Mouse (Mus musculus): ENCODE measurements around the gene Rinl. TPM values are rescaled to one million over a fixed set of nuclear protein-coding genes. Genes with fewer than 3 reads are reported as not detected.

Gene Rinl
- polyA plus RNA-seq, 1 experiment = 1.7 TPM

Other genes starting within 250 kb of the Rinl start
- 0.40 TPM in 1 of 2 replicates, not detected in the other for gene Sycn, start 248.1 kb upstream of the Rinl start, polyA plus RNA-seq (2012; rRNA removed)
- gene Nccrp1, start 241.7 kb upstream of the Rinl start, polyA plus RNA-seq (2012; rRNA removed) = 1.1 and 2.1 TPM in 2 replicates
- 62.4 and 66.9 TPM in 2 replicates for gene Samd4b, start 190.8 kb upstream of the Rinl start, polyA plus RNA-seq (2012; rRNA removed)
- 8.7 and 8.8 TPM in 2 replicates for gene Pak4, start 190.8 kb upstream of the Rinl start, polyA plus RNA-seq (2012; rRNA removed)
- 1.2 and 3.9 TPM in 2 replicates for gene Acp7, start 157.6 kb upstream of the Rinl start, polyA plus RNA-seq (2012; rRNA removed)
- 28.9 and 35.7 TPM in 2 replicates for gene Fbxo27, start 96.1 kb upstream of the Rinl start, polyA plus RNA-seq (2012; rRNA removed)
- 3.4 and 4.3 TPM in 2 replicates for gene Fbxo17, start 72.2 kb upstream of the Rinl start, polyA plus RNA-seq (2012; rRNA removed)
- gene Mrps12, start 47.1 kb upstream of the Rinl start, polyA plus RNA-seq (2012; rRNA removed) = 92.4 and 109 TPM in 2 replicates
- 15.4 and 18.0 TPM in 2 replicates for gene Sars2, start 47.0 kb upstream of the Rinl start, polyA plus RNA-seq (2012; rRNA removed)
- 2.2 TPM in 2 replicates for gene Ccer2, start 32.8 kb upstream of the Rinl start, polyA plus RNA-seq (2012; rRNA removed)
- gene Sirt2, start 22.2 kb upstream of the Rinl start, polyA plus RNA-seq (2012; rRNA removed) = 206 and 223 TPM in 2 replicates
- gene Nfkbib, start 21.5 kb upstream of the Rinl start, polyA plus RNA-seq (2012; rRNA removed) = 30.1 and 34.9 TPM in 2 replicates
- gene Hnrnpl, start 19.6 kb downstream of the Rinl start, polyA plus RNA-seq (2012; rRNA removed) = 391 and 418 TPM in 2 replicates
- 93.7 and 106 TPM in 2 replicates for gene Ech1, start 36.2 kb downstream of the Rinl start, polyA plus RNA-seq (2012; rRNA removed)
- gene Lgals4, start 44.9 kb downstream of the Rinl start, polyA plus RNA-seq (2012; rRNA removed) = 10.7 and 13.4 TPM in 2 replicates
- gene Lgals7, start 74.9 kb downstream of the Rinl start, polyA plus RNA-seq (2012; rRNA removed) = 0.70 and 0.80 TPM in 2 replicates
- gene Capn12, start 92.5 kb downstream of the Rinl start, polyA plus RNA-seq (2012; rRNA removed) = 0.71 and 1.00 TPM in 2 replicates
- 214 and 220 TPM in 2 replicates for gene Actn4, start 173.4 kb downstream of the Rinl start, polyA plus RNA-seq (2012; rRNA removed)
- 311 and 352 TPM in 2 replicates for gene Eif3k, start 192.9 kb downstream of the Rinl start, polyA plus RNA-seq (2012; rRNA removed)
- gene Map4k1, start 193.1 kb downstream of the Rinl start, polyA plus RNA-seq (2012; rRNA removed) = 3.1 and 3.8 TPM in 2 replicates

All from frontal cortex, adult 2 months (tissue).